Mouse (Mus musculus) kidney, embryonic 16.5 days (tissue): ENCODE results near the gene Chml. TPM values are rescaled to one million over a fixed set of nuclear protein-coding genes. Genes with fewer than 3 reads are reported as not detected.

Experiments
- polyA plus RNA-seq: library from polyadenylated mRNA; unstranded; fragments of >200 nt; fragmentation: Nextera tagmentation; extraction: Ambion mirVana; gene quantifications from 2 replicates; pipeline ENCODE4 v1.2.1, GENCODE M21; 2015

Gene Chml
- polyA plus RNA-seq, 1 experiment from 2014 or later = 3.0 TPM

Other genes with a start within 250 kb of the Chml start
- 0.59 and 0.76 TPM in 2 replicates for gene Rgs7, start 200.4 kb downstream of the Chml start, polyA plus RNA-seq
- 0.16 and 0.22 TPM in 2 replicates for gene Kmo, start 72.5 kb downstream of the Chml start, polyA plus RNA-seq
- 142 and 160 TPM in 2 replicates for gene Fh1, start 67.3 kb downstream of the Chml start, polyA plus RNA-seq
- 9.3 and 9.4 TPM in 2 replicates for gene Opn3, start 125 bp downstream of the Chml start, polyA plus RNA-seq
- gene Wdr64, start 5.7 kb upstream of the Chml start, polyA plus RNA-seq = not detected in 2 replicates
- 74.5 and 79.3 TPM in 2 replicates for gene Exo1, start 187.7 kb upstream of the Chml start, polyA plus RNA-seq
- gene Gm38100, start 227.4 kb upstream of the Chml start, polyA plus RNA-seq = not detected in 2 replicates